Mouse (Mus musculus) ES-E14 (cell line): Measurements from ENCODE around the gene Dcps.

Experiments used
- CHD2 ChIP-seq: IDR thresholded peaks from 2 replicates; pipeline ENCODE4 v1.6.1; 2014; ENCODE audit warnings: mild to moderate bottlenecking, low read depth, low read length, inconsistent platforms
- MAFK ChIP-seq: IDR thresholded peaks from 2 replicates; pipeline ENCODE4 v1.6.1; 2014; ENCODE audit warnings: mild to moderate bottlenecking, low read depth, low read length, inconsistent platforms; ENCODE audit not compliant: insufficient read depth
- ZC3H11A ChIP-seq: IDR thresholded peaks from 2 replicates; pipeline ENCODE4 v1.6.1; 2012; ENCODE audit warnings: low read depth, mild to moderate bottlenecking, inconsistent platforms, low read length, borderline replicate concordance

- TF ChIP-seq CHD2 (no peak), ZC3H11A (no peak), MAFK (no peak)
Observed at GRCm38 (mm10) chr9:35203536-35203935, 27.7 kb upstream of the Dcps start.
